8 mouse cellular contexts compared by ENCODE assay signal in genomic region chr5:88564501-88565147, GRCm38 (mm10). TPM values are rescaled to one million over a fixed set of nuclear protein-coding genes. Genes with fewer than 3 reads are reported as not detected.
DNase-seq lines count a peak whose midpoint lies in the region; ATAC-seq and TF ChIP-seq lines count a peak whose summit lies in the region.

Rufy3 (plus strand) TSS chr5:88565040.

- 1% methylated on average over 71 of the region's 71 CpGs for WGBS in forebrain, embryonic 10.5 days
- WGBS in heart, embryonic 15.5 days, result under 1% methylated on average over 60 of the region's 71 CpGs
- under 1% methylated on average over 71 of the region's 71 CpGs for WGBS in liver, embryonic 15.5 days (ENCODE audit: insufficient replicate concordance)
- WGBS in neural tube, embryonic 12.5 days, result under 1% methylated on average over 70 of the region's 71 CpGs
- under 1% methylated on average over 49 of the region's 71 CpGs for WGBS in stomach, postnatal 0 days

- DNase-seq in CD8-positive naive resting alpha-beta T cell, adult 2 months (ENCODE audit: low read depth in 2 of 2, low spot score in 2 of 2), result peak; percentile 64 to 71
- peak; percentile 76 for DNase-seq in forebrain, embryonic 10.5 days (ENCODE audit: extremely low spot score, low spot score)
- DNase-seq in kidney, postnatal 14 days, result peak; percentile 94
- peak; percentile 88 for DNase-seq in stomach, postnatal 0 days (ENCODE audit: low spot score)

- peak; percentile 71 for TF ChIP-seq CTCF in stomach, postnatal 0 days (IDR thresholded peaks at IDR 0.05; ENCODE audit: low read depth)

- H3K27ac ChIP-seq in brown adipose tissue, adult 24 weeks (replicated peaks; ENCODE audit: low read depth, low read length), result peak within 1 kb of the TSS; percentile 86
- H3K27ac ChIP-seq in forebrain, embryonic 10.5 days, result peak within 1 kb of the TSS; percentile 95
- peak within 1 kb of the TSS; percentile 97 for H3K27ac ChIP-seq in heart, embryonic 15.5 days
- H3K27ac ChIP-seq in liver, embryonic 15.5 days (replicated peaks), result peak within 1 kb of the TSS; percentile 81
- H3K27ac ChIP-seq in neural tube, embryonic 12.5 days, result peak within 1 kb of the TSS; percentile 86
- H3K27ac ChIP-seq in stomach, postnatal 0 days (replicated peaks), result peak within 1 kb of the TSS; percentile 92

- H3K9me3 ChIP-seq in forebrain, embryonic 10.5 days, result no peaks in the 10 kb centered on the region
- H3K9me3 ChIP-seq in heart, embryonic 15.5 days (replicated peaks), result no peaks in the 10 kb centered on the region
- no peaks in the 10 kb centered on the region for H3K9me3 ChIP-seq in liver, embryonic 15.5 days (replicated peaks)
- no peaks in the 10 kb centered on the region for H3K9me3 ChIP-seq in neural tube, embryonic 12.5 days
- no peaks in the 10 kb centered on the region for H3K9me3 ChIP-seq in stomach, postnatal 0 days (ENCODE audit: control insufficient read depth, low read length)

- H3K4me2 ChIP-seq in heart, embryonic 15.5 days, result peak within 1 kb of the TSS; percentile 75
- peak within 1 kb of the TSS; percentile 98 for H3K4me2 ChIP-seq in liver, embryonic 15.5 days
- H3K4me2 ChIP-seq in neural tube, embryonic 12.5 days (replicated peaks), result peak within 1 kb of the TSS; percentile 67
- peak within 1 kb of the TSS; percentile 69 for H3K4me2 ChIP-seq in stomach, postnatal 0 days (replicated peaks; ENCODE audit: low read depth)

- H3K36me3 ChIP-seq in forebrain, embryonic 10.5 days (replicated peaks), result peaks cover 10% of the 10 kb centered on the region
- no peaks in the 10 kb centered on the region for H3K36me3 ChIP-seq in heart, embryonic 15.5 days
- no peaks in the 10 kb centered on the region for H3K36me3 ChIP-seq in liver, embryonic 15.5 days (replicated peaks)
- no peaks in the 10 kb centered on the region for H3K36me3 ChIP-seq in neural tube, embryonic 12.5 days
- no peaks in the 10 kb centered on the region for H3K36me3 ChIP-seq in stomach, postnatal 0 days (ENCODE audit: control insufficient read depth, insufficient read depth, low read length)

- H3K4me3 ChIP-seq in brown adipose tissue, adult 24 weeks (ENCODE audit: insufficient read depth, low read depth, low read length), result peak within 1 kb of the TSS; percentile 80
- H3K4me3 ChIP-seq in forebrain, embryonic 10.5 days, result peak within 1 kb of the TSS; percentile 94
- peak within 1 kb of the TSS; percentile 94 for H3K4me3 ChIP-seq in heart, embryonic 15.5 days
- H3K4me3 ChIP-seq in liver, embryonic 15.5 days (replicated peaks), result peak within 1 kb of the TSS; percentile 80
- H3K4me3 ChIP-seq in neural tube, embryonic 12.5 days, result peak within 1 kb of the TSS; percentile 91
- peak within 1 kb of the TSS; percentile 88 for H3K4me3 ChIP-seq in stomach, postnatal 0 days (ENCODE audit: low read depth, low read length)

- no peaks in the 10 kb centered on the region for H3K27me3 ChIP-seq in forebrain, embryonic 10.5 days (ENCODE audit: poor library complexity, severe bottlenecking)
- H3K27me3 ChIP-seq in heart, embryonic 15.5 days, result no peaks in the 10 kb centered on the region
- peaks cover 28% of the 10 kb centered on the region for H3K27me3 ChIP-seq in liver, embryonic 15.5 days
- no peaks in the 10 kb centered on the region for H3K27me3 ChIP-seq in neural tube, embryonic 12.5 days (replicated peaks)
- no peaks in the 10 kb centered on the region for H3K27me3 ChIP-seq in stomach, postnatal 0 days (ENCODE audit: control insufficient read depth, insufficient read depth, low read length)

- peak; percentile 91 for ATAC-seq in heart, embryonic 15.5 days (replicated peaks; ENCODE audit: insufficient number of reproducible peaks, insufficient read depth, low FRiP score, low read depth)
- ATAC-seq in liver, embryonic 15.5 days (ENCODE audit: insufficient read depth), result peak; percentile 88
- ATAC-seq in neural tube, embryonic 12.5 days (ENCODE audit: low FRiP score, low read depth), result peak; percentile 83
- ATAC-seq in stomach, postnatal 0 days (ENCODE audit: low FRiP score, low TSS enrichment), result peak; percentile 93

- TF ChIP-seq EP300 in stomach, postnatal 0 days (optimal IDR thresholded peaks at IDR 0.05), result no peak

- H3K4me1 ChIP-seq in brown adipose tissue, adult 24 weeks (ENCODE audit: control insufficient read depth, insufficient read depth, insufficient read length, low read length), result no peaks in the 10 kb centered on the region
- H3K4me1 ChIP-seq in forebrain, embryonic 10.5 days, result peaks cover 18% of the 10 kb centered on the region
- peaks cover 16% of the 10 kb centered on the region for H3K4me1 ChIP-seq in heart, embryonic 15.5 days (replicated peaks)
- H3K4me1 ChIP-seq in liver, embryonic 15.5 days (replicated peaks), result peaks cover 30% of the 10 kb centered on the region
- peaks cover 12% of the 10 kb centered on the region; the same call in 1 of the 2 replicates for H3K4me1 ChIP-seq in neural tube, embryonic 12.5 days
- peaks cover 3% of the 10 kb centered on the region for H3K4me1 ChIP-seq in stomach, postnatal 0 days (replicated peaks; ENCODE audit: control insufficient read depth, insufficient read depth)

- peak within 1 kb of the TSS; percentile 89 for H3K9ac ChIP-seq in heart, embryonic 15.5 days
- peak within 1 kb of the TSS; percentile 75 for H3K9ac ChIP-seq in liver, embryonic 15.5 days
- peak within 1 kb of the TSS; percentile 93 for H3K9ac ChIP-seq in neural tube, embryonic 12.5 days
- H3K9ac ChIP-seq in stomach, postnatal 0 days (ENCODE audit: low read length), result peak within 1 kb of the TSS; percentile 79

RNA-seq across cellular contexts. Expression of gene Rufy3, which starts in this region (rescaled TPM):
- 5.1 and 5.3 TPM in 2 replicates for polyA plus RNA-seq in brown adipose tissue, adult 24 weeks (2012; ENCODE audit: insufficient read depth, insufficient read length, missing spikeins)
- 29.6 and 33.9 TPM in 2 replicates for polyA plus RNA-seq in forebrain, embryonic 10.5 days (2016; fragmentation: Nextera tagmentation; extraction: Ambion mirVana)
- 9.2 and 14.5 TPM in 2 replicates for polyA plus RNA-seq in heart, embryonic 15.5 days (2015; fragmentation: Nextera tagmentation; extraction: Ambion mirVana)
- polyA plus RNA-seq in liver, embryonic 15.5 days (2015; fragmentation: Nextera tagmentation; extraction: Ambion mirVana), result 4.5 and 5.6 TPM in 2 replicates
- polyA plus RNA-seq in neural tube, embryonic 12.5 days (2016; fragmentation: Nextera tagmentation; extraction: Ambion mirVana), result 236 and 245 TPM in 2 replicates
- polyA plus RNA-seq in stomach, postnatal 0 days (2015; fragmentation: Nextera tagmentation; extraction: Ambion mirVana), result 9.8 and 10.3 TPM in 2 replicates

Comparison
In these comparisons a context has a peak if more than half of its experiments do, and no peak if none do; other contexts are left out.
1. Peak in every context shown above with its lines: DNase-seq, ATAC-seq, H3K4me3 ChIP-seq and H3K27ac ChIP-seq.